Mouse (Mus musculus): ENCODE measurements around the gene Ptpru.
A peak's percentile ranks its signal among the peaks of the same experiment; 100 is the strongest.
"Not testable (repeated sequence)": the region's sequence is repeated elsewhere in the genome, so short reads cannot be mapped to it uniquely, and the experiment has no call there.

Gene Ptpru

GRCm38 (mm10) chr4:131833971-131834609 is 4.0 kb downstream of the Ptpru start:
- DNase-seq (ENCODE audit: low spot score): no peak

GRCm38 (mm10) chr4:131832759-131833407 is 5.2 kb downstream of the Ptpru start:
- DNase-seq (ENCODE audit: low spot score): no peak

GRCm38 (mm10) chr4:131831546-131832045 is 6.5 kb downstream of the Ptpru start:
- DNase-seq (ENCODE audit: low spot score): no peak

- DNase-seq (ENCODE audit: low spot score): no peak
Measured at GRCm38 (mm10) chr4:131829123-131829522, 9.0 kb downstream of the Ptpru start.

- DNase-seq (ENCODE audit: low spot score): no peak
Measured at GRCm38 (mm10) chr4:131826905-131827304, 11.2 kb downstream of the Ptpru start.

- no peak for DNase-seq (ENCODE audit: low spot score)
Measured at GRCm38 (mm10) chr4:131825830-131826229, 12.3 kb downstream of the Ptpru start.

GRCm38 (mm10) chr4:131824939-131825338 is 13.1 kb downstream of the Ptpru start:
- DNase-seq (ENCODE audit: low spot score): no peak

- DNase-seq (ENCODE audit: low spot score): no peak
Measured at GRCm38 (mm10) chr4:131822583-131822982, 15.5 kb downstream of the Ptpru start.

- DNase-seq (ENCODE audit: low spot score): no peak
Measured at GRCm38 (mm10) chr4:131821161-131821731, 16.8 kb downstream of the Ptpru start.

- no peak for DNase-seq (ENCODE audit: low spot score)
Measured at GRCm38 (mm10) chr4:131818926-131819325, 19.2 kb downstream of the Ptpru start.

GRCm38 (mm10) chr4:131815774-131816173 is 22.3 kb downstream of the Ptpru start:
- no peak for DNase-seq (ENCODE audit: low spot score)

- no peak for DNase-seq (ENCODE audit: low spot score)
Measured at GRCm38 (mm10) chr4:131814869-131815268, 23.2 kb downstream of the Ptpru start.

- no peak for DNase-seq (ENCODE audit: low spot score)
Measured at GRCm38 (mm10) chr4:131813798-131814197, 24.3 kb downstream of the Ptpru start.

GRCm38 (mm10) chr4:131812458-131812857 is 25.6 kb downstream of the Ptpru start:
- DNase-seq (ENCODE audit: low spot score): no peak

GRCm38 (mm10) chr4:131805255-131805654 is 32.8 kb downstream of the Ptpru start:
- no peak for DNase-seq (ENCODE audit: low spot score)

GRCm38 (mm10) chr4:131804732-131805131 is 33.4 kb downstream of the Ptpru start:
- not testable (repeated sequence) for DNase-seq (ENCODE audit: low spot score)

- no peak for DNase-seq (ENCODE audit: low spot score)
Measured at GRCm38 (mm10) chr4:131803846-131804245, 34.2 kb downstream of the Ptpru start.

GRCm38 (mm10) chr4:131798968-131799367 is 39.1 kb downstream of the Ptpru start:
- no peak for DNase-seq (ENCODE audit: low spot score)

GRCm38 (mm10) chr4:131797920-131798319 is 40.2 kb downstream of the Ptpru start:
- DNase-seq (ENCODE audit: low spot score): no peak

GRCm38 (mm10) chr4:131797483-131797882 is 40.6 kb downstream of the Ptpru start:
- peak; percentile 40 for DNase-seq (ENCODE audit: low spot score)

GRCm38 (mm10) chr4:131796312-131797080 is 41.6 kb downstream of the Ptpru start:
- no peak for DNase-seq (ENCODE audit: low spot score)

- DNase-seq (ENCODE audit: low spot score): no peak
Measured at GRCm38 (mm10) chr4:131786800-131787199, 51.3 kb downstream of the Ptpru start.
